Mouse (Mus musculus) embryo, embryonic 10 days (tissue): ENCODE measurements around the gene Cd24a.

Experiments used
- DNase-seq: peaks from one replicate; pipeline ENCODE4 v3.0.0-alpha.2; 2015; ENCODE audit warnings: low spot score

Gene Cd24a

GRCm38 (mm10) chr10:43581260-43581659 lies 3.2 kb downstream of the Cd24a start:
- DNase-seq: no peak

- no peak for DNase-seq
Measured at GRCm38 (mm10) chr10:43584538-43584937, 6.5 kb downstream of the Cd24a start.

GRCm38 (mm10) chr10:43588470-43589177 lies 10.5 kb downstream of the Cd24a start:
- DNase-seq: no peak

- no peak for DNase-seq
Measured at GRCm38 (mm10) chr10:43591477-43591876, 13.4 kb downstream of the Cd24a start.

GRCm38 (mm10) chr10:43593182-43593581 lies 15.1 kb downstream of the Cd24a start:
- no peak for DNase-seq

- DNase-seq: no peak
Measured at GRCm38 (mm10) chr10:43594187-43594586, 16.1 kb downstream of the Cd24a start.

- DNase-seq: no peak
Measured at GRCm38 (mm10) chr10:43594894-43595293, 16.8 kb downstream of the Cd24a start.

GRCm38 (mm10) chr10:43598067-43598726 lies 20.1 kb downstream of the Cd24a start:
- DNase-seq: no peak

- DNase-seq: no peak
Measured at GRCm38 (mm10) chr10:43601039-43601438, 23.0 kb downstream of the Cd24a start.

- DNase-seq: peak; percentile 35
Measured at GRCm38 (mm10) chr10:43601511-43602396, 23.7 kb downstream of the Cd24a start.

GRCm38 (mm10) chr10:43603975-43604686 lies 26.0 kb downstream of the Cd24a start:
- no peak for DNase-seq

- DNase-seq: no peak
Measured at GRCm38 (mm10) chr10:43604687-43605250, 26.7 kb downstream of the Cd24a start.

GRCm38 (mm10) chr10:43605901-43606300 lies 27.8 kb downstream of the Cd24a start:
- DNase-seq: no peak

- no peak for DNase-seq
Measured at GRCm38 (mm10) chr10:43609507-43609906, 31.4 kb downstream of the Cd24a start.

GRCm38 (mm10) chr10:43609958-43610357 lies 31.9 kb downstream of the Cd24a start:
- DNase-seq: no peak

- no peak for DNase-seq
Measured at GRCm38 (mm10) chr10:43611081-43611480, 33.0 kb downstream of the Cd24a start.

- DNase-seq: no peak
Measured at GRCm38 (mm10) chr10:43619059-43619531, 41.0 kb downstream of the Cd24a start.

GRCm38 (mm10) chr10:43619939-43620338 lies 41.9 kb downstream of the Cd24a start:
- DNase-seq: no peak

GRCm38 (mm10) chr10:43623510-43623909 lies 45.4 kb downstream of the Cd24a start:
- no peak for DNase-seq

GRCm38 (mm10) chr10:43624362-43624761 lies 46.3 kb downstream of the Cd24a start:
- DNase-seq: no peak

- DNase-seq: no peak
Measured at GRCm38 (mm10) chr10:43624791-43625398, 46.8 kb downstream of the Cd24a start.
